Mouse (Mus musculus): Measurements from ENCODE around the gene 1810013L24Rik. TPM values are rescaled to one million over a fixed set of nuclear protein-coding genes. Genes with fewer than 3 reads are reported as not detected.

1810013L24Rik gene
- total and polyA plus RNA-seq, 3 experiments = 27.1 to 47.7 (median 30.0) TPM

DNA sequence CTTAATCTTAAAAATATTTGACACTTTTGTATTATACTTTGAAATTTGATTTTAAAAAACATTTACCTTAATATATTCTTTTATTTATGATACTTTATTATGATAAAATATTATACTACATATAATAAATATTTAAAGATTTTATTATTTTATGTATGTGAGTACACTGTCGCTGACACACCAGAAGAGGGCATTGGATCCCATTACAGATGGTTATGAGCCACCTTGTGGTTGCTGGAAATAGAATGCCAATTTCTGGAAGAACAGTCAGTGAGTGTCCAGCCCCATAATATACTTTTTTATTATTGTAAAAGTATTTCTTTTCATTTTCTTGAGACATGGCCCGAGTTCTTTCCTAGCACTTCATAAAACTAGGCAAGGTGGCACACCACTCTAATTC lies 48.2 kb upstream of the 1810013L24Rik start:
- in situ Hi-C loops (cut with MboI; ENCODE audit: low pct_ligation_motif_present, low pct_unique_long_range_greater_than_20kb, low sequenced_read_pairs) = no loop called here
- H3K4me1 ChIP-seq (ENCODE audit: control insufficient read depth in 1 of 2, insufficient read depth in 2 of 2) = no peaks in the 10 kb centered on the region; a peak in 1 of 4 replicates
- dilution Hi-C loops (cut with MboI; ENCODE audit: extremely low pct_ligation_motif_present, extremely low pct_unique_long_range_greater_than_20kb, low sequenced_read_pairs) = no loop called here
- no peaks in the 10 kb centered on the region for H3K9me3 ChIP-seq (replicated peaks; ENCODE audit: low read length)
- no peak overlapping the region for H3K27ac ChIP-seq (ENCODE audit: insufficient read depth, low read depth)
- no peaks in the 10 kb centered on the region for H3K27me3 ChIP-seq (replicated peaks)
- H3K79me2 ChIP-seq (replicated peaks; ENCODE audit: control insufficient read depth, extremely low read depth, insufficient read depth, poor library complexity, severe bottlenecking) = no peaks in the 10 kb centered on the region; the same call in 1 of the 2 replicates
- no peaks in the 10 kb centered on the region for H3K36me3 ChIP-seq (replicated peaks in 1 of 2; ENCODE audit: control insufficient read depth in 1 of 2, insufficient read depth in 1 of 2, low read length in 1 of 2)
- no peak overlapping the region for H3K4me2 ChIP-seq (ENCODE audit: insufficient read depth, low read depth, poor library complexity, severe bottlenecking)
- no peak overlapping the region for H3K4me3 ChIP-seq (replicated peaks in 1 of 3; ENCODE audit: low read depth in 2 of 3, low read length in 2 of 3, poor library complexity in 1 of 3)
- TF ChIP-seq UBTF (IDR thresholded peaks at IDR 0.05; ENCODE audit: low read depth, low read length) (no peak), MAZ (IDR thresholded peaks at IDR 0.05; ENCODE audit: low read depth, low read length) (no peak), SMC3 (IDR thresholded peaks at IDR 0.05; ENCODE audit: low read depth, low read length) (no peak; the same call in 1 of the 2 replicates), USF1 (IDR thresholded peaks at IDR 0.05; ENCODE audit: low read depth, low read length) (no peak), CTCF (conservative IDR thresholded peaks at IDR 0.05 in 1 of 2, IDR thresholded peaks at IDR 0.05 in 1 of 2; ENCODE audit: low read depth in 2 of 2, low read length in 2 of 2) (peak in 1 of 2 experiments; percentile 59; a peak in 2 of 4 replicates), POLR2AphosphoS2 (IDR thresholded peaks at IDR 0.05; ENCODE audit: low read depth, low read length) (no peak), ETS1 (conservative IDR thresholded peaks at IDR 0.05; ENCODE audit: low read depth, low read length) (no peak)
- H3K9ac ChIP-seq (ENCODE audit: insufficient read depth, low read depth) = no peak overlapping the region
- DNase-seq (ENCODE audit: extremely low read depth) = no peak

DNA sequence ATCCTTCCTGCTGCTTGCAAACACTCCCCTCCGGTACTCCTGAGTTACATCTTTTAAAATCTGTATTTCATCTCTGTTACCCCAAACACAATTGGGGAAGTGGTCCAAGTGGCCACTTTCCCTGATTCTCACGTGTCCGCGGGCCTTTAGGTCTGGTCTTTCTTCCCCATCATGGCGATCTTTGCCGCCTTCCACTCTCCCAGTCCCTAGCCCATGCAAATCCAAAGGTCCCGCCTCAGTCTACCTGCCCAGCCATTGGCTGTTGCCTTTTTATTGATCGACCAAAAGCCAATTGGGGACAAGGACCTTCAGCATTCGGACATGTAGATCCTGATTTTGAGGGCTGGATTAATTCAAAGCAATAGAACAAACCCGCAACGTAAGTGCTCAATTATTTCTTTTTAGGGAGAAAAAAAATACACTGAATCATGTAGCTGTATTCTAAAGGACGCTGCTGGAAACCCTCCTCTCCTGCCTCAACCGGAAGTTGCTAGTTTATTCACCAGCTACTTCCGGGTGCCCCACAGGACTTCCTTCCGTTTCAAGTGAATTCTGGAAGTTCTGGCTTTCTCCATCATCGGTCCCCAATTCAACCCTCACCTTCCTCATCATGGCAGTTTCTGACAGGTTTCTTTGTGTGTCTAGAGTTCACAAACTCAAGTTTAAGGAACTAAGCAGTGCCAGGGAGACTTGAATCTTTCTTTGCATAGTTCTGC lies 46.5 kb upstream of the 1810013L24Rik start:
- H3K9me3 ChIP-seq (replicated peaks; ENCODE audit: low read length) = no peaks in the 10 kb centered on the region
- H3K4me3 ChIP-seq (replicated peaks in 1 of 3; ENCODE audit: low read depth in 2 of 3, low read length in 2 of 3, poor library complexity in 1 of 3) = peak overlapping the region in 1 of 3 experiments; percentile 41
- TF ChIP-seq MAX (IDR thresholded peaks at IDR 0.05; ENCODE audit: low read length) = 0 out of 2 replicates have a peak, but pooled peaks have one; percentile 25
- TF ChIP-seq HCFC1 (IDR thresholded peaks at IDR 0.05; ENCODE audit: low read depth, low read length) = peak; percentile 58
- peak; percentile 75 for TF ChIP-seq ELF1 (IDR thresholded peaks at IDR 0.05; ENCODE audit: low read depth, low read length)
- TF ChIP-seq BHLHE40 (IDR thresholded peaks at IDR 0.05; ENCODE audit: low read depth, low read length) = peak; percentile 54
- no peak for TF ChIP-seq RCOR1 (conservative IDR thresholded peaks at IDR 0.05; ENCODE audit: low read depth, low read length)
- 0 out of 2 replicates have a peak, but pooled peaks have one; percentile 48 for TF ChIP-seq MYC (IDR thresholded peaks at IDR 0.05; ENCODE audit: low read depth, low read length)
- TF ChIP-seq POLR2A (IDR thresholded peaks at IDR 0.05; ENCODE audit: low read depth, low read length) = peak; percentile 65
- 0 out of 2 replicates have a peak, but pooled peaks have one; percentile 43 for TF ChIP-seq E2F4 (IDR thresholded peaks at IDR 0.05; ENCODE audit: insufficient replicate concordance, low read depth, low read length)
- no peak for TF ChIP-seq TBP (conservative IDR thresholded peaks at IDR 0.05; ENCODE audit: low read depth, low read length)
- TF ChIP-seq CHD2 (IDR thresholded peaks at IDR 0.05; ENCODE audit: low read length) = 0 out of 2 replicates have a peak, but pooled peaks have one; percentile 18
- no peaks in the 10 kb centered on the region for H3K4me1 ChIP-seq (ENCODE audit: control insufficient read depth in 1 of 2, insufficient read depth in 2 of 2)
- H3K27me3 ChIP-seq (replicated peaks) = no peaks in the 10 kb centered on the region
- in situ Hi-C loops (cut with MboI; ENCODE audit: low pct_ligation_motif_present, low pct_unique_long_range_greater_than_20kb, low sequenced_read_pairs) (no loop called here), dilution Hi-C loops (cut with MboI; ENCODE audit: extremely low pct_ligation_motif_present, extremely low pct_unique_long_range_greater_than_20kb, low sequenced_read_pairs) (no loop called here)
- DNase-seq (ENCODE audit: extremely low read depth) = no peak
- no peak overlapping the region for H3K27ac ChIP-seq (ENCODE audit: insufficient read depth, low read depth)
- H3K9ac ChIP-seq (ENCODE audit: insufficient read depth, low read depth) = no peak overlapping the region
- no peaks in the 10 kb centered on the region; the same call in 1 of the 2 replicates for H3K79me2 ChIP-seq (replicated peaks; ENCODE audit: control insufficient read depth, extremely low read depth, insufficient read depth, poor library complexity, severe bottlenecking)
- no peaks in the 10 kb centered on the region for H3K36me3 ChIP-seq (replicated peaks in 1 of 2; ENCODE audit: control insufficient read depth in 1 of 2, insufficient read depth in 1 of 2, low read length in 1 of 2)
- no peak overlapping the region for H3K4me2 ChIP-seq (ENCODE audit: insufficient read depth, low read depth, poor library complexity, severe bottlenecking)
